Mouse (Mus musculus) heart, postnatal 36 days (tissue): ENCODE measurements around the gene Flrt1. TPM values are rescaled to one million over a fixed set of nuclear protein-coding genes. Genes with fewer than 3 reads are reported as not detected.
A peak's percentile ranks its signal among the peaks of the same experiment; 100 is the strongest.

Experiments
- DNase-seq, 2 experiments: peaks; one replicate each; pipeline ENCODE4 v3.0.0; 2021 to 2022
- intact Hi-C: fragments of 180-260 bp; cut with DNase I; formaldehyde crosslinking; loops from one replicate; pipeline ENCODE4 v1.15.1; 2025
- total RNA-seq, 2 experiments: library from RNA; stranded (reverse); gene quantifications; 2 replicates each; pipeline ENCODE4 v1.2.3; 2021

Gene Flrt1
- total RNA-seq, 2 experiments from 2014 or later: 0.84 to 1.00 TPM

DNA sequence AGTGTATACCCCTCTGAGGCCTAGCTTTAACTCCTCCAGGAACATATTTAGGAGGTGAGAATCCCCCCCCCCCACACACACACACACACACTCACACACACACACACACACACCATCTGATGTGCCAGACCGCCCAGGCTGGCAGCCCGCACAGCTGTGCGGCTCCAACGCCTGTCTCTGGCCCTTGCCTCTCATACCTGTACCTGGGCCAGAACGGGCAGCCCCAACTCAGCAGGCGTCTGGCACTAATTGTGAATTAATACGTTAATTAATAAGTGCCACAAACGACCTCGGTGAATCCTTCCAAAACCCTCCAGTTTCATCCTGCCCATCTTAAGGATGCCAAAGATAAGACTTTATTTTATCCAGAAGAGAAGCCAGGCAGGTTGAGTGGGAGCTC, 27.9 kb upstream of the Flrt1 start:
- intact Hi-C loops: no loop called here
- no peak for DNase-seq

DNA sequence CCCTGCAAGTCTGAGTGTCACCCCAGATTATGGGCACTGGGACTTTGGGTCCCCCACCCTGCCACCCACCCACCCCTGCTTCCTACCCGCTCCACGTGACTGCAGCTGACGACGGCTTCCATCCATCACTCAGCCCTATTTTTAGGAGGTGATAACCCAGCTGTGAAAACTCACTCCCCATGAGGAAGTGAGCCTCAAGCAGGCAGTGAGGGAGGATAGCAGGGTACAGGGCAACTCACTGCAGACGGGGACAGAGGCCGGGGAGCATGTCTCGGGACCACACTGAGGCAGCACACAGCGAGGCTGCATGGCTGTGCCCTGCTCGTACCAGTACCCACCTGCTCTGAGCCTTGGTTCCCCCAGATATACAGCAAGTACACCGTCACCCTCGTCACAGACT, 24.8 kb upstream of the Flrt1 start:
- intact Hi-C loops: no loop called here
- DNase-seq: no peak

GRCm38 (mm10) chr19:7128551-7129475, 23.3 kb upstream of the Flrt1 start:
- DNase-seq: no peak
- intact Hi-C loops: loop anchor here (1.0 kb wide), 1 partner anchor 8 kb away; no protein-coding TSS in a partner anchor

- DNase-seq: no peak
- intact Hi-C loops: no loop called here
Observed at GRCm38 (mm10) chr19:7126933-7127332, 21.4 kb upstream of the Flrt1 start.

DNA sequence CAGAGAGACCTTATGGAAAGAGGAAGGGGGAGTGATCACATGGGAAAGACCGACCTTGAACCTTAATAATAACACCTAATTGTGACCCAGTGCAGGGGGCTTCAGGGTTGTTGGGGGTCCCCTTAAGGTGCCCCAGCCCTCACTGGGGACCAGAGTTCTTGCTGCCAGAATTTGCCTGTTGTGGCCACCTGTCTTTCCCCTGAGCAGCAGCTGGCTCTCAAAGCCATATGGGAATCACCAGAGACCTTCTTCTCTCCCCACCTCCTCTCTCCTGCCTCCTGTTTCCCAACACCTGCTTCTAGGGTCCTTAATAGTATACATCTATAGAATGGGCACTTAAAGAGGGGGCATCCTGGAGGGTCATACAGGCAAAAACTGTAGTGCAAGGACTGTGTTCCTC, 20.7 kb upstream of the Flrt1 start:
- intact Hi-C loops: no loop called here
- no peak for DNase-seq

GRCm38 (mm10) chr19:7125526-7126156, 20.1 kb upstream of the Flrt1 start:
- intact Hi-C loops: no loop called here
- DNase-seq: no peak

GRCm38 (mm10) chr19:7122698-7123306, 17.3 kb upstream of the Flrt1 start:
- no peak for DNase-seq

GRCm38 (mm10) chr19:7122277-7122676, 16.7 kb upstream of the Flrt1 start:
- DNase-seq: peak; percentile 34 to 49
- intact Hi-C loops: loop anchor here (5.0 kb wide), 1 partner anchor 70 kb away; no protein-coding TSS in a partner anchor

More at GRCm38 (mm10) chr19:7122698-7123306, 17.3 kb upstream of the Flrt1 start:
- intact Hi-C loops: loop anchor here (5.0 kb wide), 1 partner anchor 69 kb away; no protein-coding TSS in a partner anchor

GRCm38 (mm10) chr19:7121252-7121651, 15.7 kb upstream of the Flrt1 start:
- intact Hi-C loops: loop anchor here (1.0 to 5.0 kb wide), 2 partner anchors 8 to 71 kb away; no protein-coding TSS in a partner anchor
- DNase-seq: no peak

- intact Hi-C loops: no loop called here
Observed at GRCm38 (mm10) chr19:7117653-7118307, 12.3 kb upstream of the Flrt1 start.

DNA sequence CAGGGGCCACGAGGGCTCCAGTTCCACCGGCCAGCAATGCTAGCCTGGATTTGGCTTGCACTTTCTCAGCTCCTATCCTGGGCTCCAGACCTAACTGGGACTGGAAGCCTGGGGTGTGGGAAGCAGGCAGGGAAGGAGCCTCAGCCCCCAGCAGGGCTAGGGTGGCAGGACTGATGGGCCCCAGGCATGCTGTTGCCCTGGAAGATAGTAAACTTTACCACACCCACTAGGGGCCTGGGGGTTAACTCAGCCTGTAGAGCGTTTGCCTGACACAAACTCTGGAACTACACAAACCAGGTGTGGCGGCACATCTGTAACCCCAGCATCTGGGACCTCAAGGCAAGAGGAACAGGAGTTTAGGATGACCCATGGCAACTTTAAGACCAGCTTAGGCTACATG, 11.6 kb upstream of the Flrt1 start:
- intact Hi-C loops: no loop called here
- no peak for DNase-seq

More at GRCm38 (mm10) chr19:7117653-7118307, 12.3 kb upstream of the Flrt1 start:
- DNase-seq: no peak

DNA sequence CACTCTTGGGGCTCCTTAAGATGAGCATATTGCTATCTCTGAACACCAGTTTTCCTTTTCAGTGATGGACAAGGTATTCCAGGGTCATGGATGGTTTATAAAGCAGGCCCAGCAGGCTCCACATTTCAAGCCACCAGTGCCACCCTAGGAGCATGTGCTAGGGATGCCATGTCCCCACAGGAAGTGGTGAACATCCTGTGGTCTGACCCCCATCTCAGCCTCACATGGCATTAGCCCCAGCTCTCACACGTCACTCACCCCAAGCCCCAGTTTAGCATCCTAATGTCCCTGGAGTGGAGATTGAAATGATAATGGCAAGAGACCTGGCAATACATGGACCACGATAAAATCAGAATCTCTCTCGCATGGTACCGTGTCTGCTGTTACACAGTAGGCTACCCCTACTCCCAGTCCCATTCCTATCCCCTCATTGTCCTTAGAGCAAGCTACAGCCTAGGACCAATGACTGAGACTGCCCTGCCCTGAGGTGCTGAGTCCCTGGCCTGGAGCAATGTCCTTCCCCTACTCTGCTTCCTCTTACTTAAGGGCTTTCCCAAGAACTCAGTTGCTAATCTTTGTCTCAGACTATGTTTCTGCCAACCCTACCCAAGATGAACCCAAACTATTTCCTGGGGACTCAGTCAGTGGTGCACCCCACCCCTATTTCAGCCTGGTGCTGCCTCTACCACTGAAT, 10.7 kb upstream of the Flrt1 start:
- no peak for DNase-seq
- intact Hi-C loops: no loop called here

- intact Hi-C loops: no loop called here
Observed at GRCm38 (mm10) chr19:7113574-7113973, 8.0 kb upstream of the Flrt1 start.

DNA sequence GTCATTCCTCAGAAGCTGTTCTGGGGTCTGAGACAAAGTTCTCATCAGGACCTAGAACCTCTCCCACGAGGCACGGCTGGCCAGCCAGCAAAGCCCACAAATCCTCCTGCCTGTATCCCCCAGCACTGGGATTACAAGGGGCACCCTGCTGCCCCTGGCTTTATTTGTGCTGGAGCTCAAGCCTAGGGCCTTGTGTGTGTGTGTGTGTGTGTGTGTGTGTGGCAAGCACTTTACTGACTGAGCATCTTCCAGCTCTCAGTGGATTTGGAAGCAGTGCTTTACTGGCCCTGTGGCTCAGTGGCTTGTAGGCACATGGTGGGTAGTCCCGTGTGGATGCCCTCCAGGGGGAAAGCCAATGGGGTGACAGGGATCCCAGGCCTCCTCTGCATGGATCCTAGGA, 7.1 kb upstream of the Flrt1 start:
- intact Hi-C loops: no loop called here
- DNase-seq: no peak

More at GRCm38 (mm10) chr19:7113574-7113973, 8.0 kb upstream of the Flrt1 start:
- no peak for DNase-seq

DNA sequence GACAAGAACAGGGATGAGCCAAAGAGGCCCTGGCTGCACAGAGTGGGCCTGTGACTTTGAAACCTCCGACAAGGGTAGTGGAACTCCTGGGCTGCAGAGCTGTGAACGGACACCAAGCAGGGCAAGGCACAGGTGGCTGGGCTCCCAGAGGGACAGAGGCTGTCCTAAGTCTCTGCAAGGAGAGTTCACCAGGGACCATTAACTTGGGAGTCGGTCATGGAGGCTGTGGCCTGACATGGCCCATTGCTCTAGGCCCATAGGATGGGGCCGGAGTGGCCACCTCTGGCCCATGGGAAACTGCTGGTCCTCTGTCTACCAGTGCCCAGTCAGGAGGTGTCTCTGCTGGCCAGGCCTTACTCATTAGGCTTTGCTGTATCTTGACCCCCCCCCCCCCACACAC, 6.2 kb upstream of the Flrt1 start:
- intact Hi-C loops: no loop called here
- DNase-seq: no peak

DNA sequence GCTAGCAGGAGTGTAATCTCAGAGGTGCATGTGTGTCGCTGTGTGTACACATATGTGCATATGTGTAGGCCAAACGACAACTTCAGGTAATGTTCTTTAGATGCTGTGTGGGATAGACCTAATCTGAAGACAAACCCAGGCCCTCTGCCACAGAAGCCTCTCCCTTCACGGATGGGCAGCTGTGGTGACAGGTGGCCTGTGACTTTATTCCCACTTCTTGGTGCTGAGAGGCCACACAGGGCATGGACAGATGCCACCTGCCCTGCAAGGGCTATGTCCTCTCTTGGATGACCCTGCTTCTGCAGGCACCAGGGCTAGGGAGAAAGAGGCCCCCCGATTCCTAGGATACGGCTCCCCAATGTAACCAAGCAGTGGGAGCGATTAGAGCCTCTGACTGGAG, 5.8 kb upstream of the Flrt1 start:
- intact Hi-C loops: no loop called here

GRCm38 (mm10) chr19:7110875-7111274, 5.3 kb upstream of the Flrt1 start:
- intact Hi-C loops: no loop called here
- no peak for DNase-seq

More for the DNA sequence above, 5.8 kb upstream of the Flrt1 start:
- DNase-seq: no peak

DNA sequence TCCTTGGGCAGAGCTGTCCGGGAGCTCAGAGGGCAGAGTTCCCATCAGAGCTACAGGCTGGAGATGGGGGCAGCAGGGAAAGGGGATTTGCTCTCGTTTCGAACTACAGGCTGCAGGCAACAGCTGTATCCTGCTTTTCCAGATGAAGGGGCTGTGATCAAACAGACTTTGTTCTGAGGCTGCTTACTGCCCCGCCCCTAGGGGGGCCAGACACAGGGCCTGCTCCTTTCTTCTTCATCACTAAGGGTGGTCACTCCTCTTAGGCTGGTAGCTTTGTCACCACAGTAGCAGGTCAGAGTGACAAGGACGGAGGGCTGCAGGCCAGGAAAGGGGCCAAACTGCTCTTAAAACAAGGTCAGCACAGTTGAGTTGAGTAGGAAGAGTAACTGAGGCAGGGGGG, 4.6 kb upstream of the Flrt1 start:
- intact Hi-C loops: no loop called here
- no peak for DNase-seq

GRCm38 (mm10) chr19:7108114-7108905, 2.8 kb upstream of the Flrt1 start:
- intact Hi-C loops: no loop called here
- no peak for DNase-seq
